Mouse (Mus musculus): Measurements from ENCODE around the gene Gm20696.

GRCm38 (mm10) chr6:99268171-99269061, 398.2 kb downstream of the Gm20696 start:
- TF ChIP-seq CTCF (IDR thresholded peaks at IDR 0.05; ENCODE audit: low read depth, low read length) (no peak), POLR2A (IDR thresholded peaks at IDR 0.05; ENCODE audit: borderline replicate concordance, low read depth, low read length) (no peak)

Data from bone marrow macrophage, adult 2 months (primary cell).